Mouse (Mus musculus): Measurements from ENCODE around the gene Prickle4. TPM values are rescaled to one million over a fixed set of nuclear protein-coding genes. Genes with fewer than 3 reads are reported as not detected.
A peak's percentile ranks its signal among the peaks of the same experiment; 100 is the strongest.

Gene Prickle4
- total RNA-seq, 2 experiments from 2014 or later, result 3.8 to 5.6 TPM

DNA sequence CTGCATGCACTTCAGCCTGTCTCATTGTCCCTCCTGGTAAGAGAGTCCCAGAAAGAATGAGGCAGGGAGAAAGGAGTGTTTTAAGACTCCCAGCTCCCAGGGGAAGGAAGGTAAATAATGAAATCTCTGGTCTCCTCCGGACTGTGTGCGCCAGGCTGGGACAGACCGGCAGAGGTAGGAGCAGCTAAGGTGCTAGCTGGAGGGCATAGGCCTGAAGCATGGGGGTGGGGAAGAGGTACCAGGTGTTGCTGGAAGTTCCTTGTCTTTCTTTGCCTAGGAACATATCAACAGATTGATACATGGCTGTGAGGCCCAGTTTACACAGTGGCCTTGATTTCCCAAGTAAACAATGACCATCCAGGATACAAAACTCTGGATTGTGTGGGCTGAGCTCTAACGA is 14.4 kb upstream of the Prickle4 start:
- intact Hi-C loops (cut with DNase I), result no loop called here
- no peak for DNase-seq (ENCODE audit: low spot score)

DNA sequence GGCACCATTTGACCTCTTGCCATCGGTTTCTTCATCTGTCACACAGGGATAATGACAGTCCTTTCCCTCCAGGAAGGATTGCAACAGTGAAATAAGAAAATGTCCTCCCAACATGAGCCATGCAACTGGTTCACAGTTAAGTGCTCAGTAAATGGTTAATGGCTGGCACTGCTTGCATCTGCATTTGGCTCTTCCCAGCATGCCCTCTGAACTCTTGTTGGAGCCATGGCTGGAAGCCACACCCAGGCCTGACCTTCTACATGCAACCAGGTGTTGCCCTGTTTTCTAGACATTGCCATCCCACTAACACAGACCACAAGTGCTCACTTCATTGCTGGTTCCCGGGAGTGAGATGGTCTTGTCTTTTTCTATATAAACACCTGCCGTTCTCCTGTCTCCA is 13.4 kb upstream of the Prickle4 start:
- DNase-seq (ENCODE audit: low spot score), result no peak
- intact Hi-C loops (cut with DNase I), result no loop called here

DNA sequence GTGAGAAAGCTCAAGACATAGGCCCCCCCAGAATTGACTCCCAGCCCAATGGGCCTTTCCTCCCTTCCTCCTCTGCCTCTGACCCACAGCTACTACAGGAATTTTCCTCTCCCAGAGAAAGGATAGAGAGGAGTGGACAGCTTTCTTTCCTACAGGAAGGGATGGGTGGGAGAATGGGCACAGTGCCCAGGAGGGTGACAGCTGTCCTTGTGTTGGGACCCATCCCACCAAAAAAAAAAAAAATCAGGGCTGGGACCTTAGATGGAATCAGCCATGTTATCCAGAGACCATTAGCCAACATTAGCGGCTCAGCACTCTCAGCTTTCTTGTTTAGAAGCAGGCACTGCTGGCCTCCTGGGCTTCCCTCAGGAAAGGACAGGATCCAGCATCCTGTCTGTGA is 11.7 kb upstream of the Prickle4 start:
- intact Hi-C loops (cut with DNase I), result no loop called here
- DNase-seq (ENCODE audit: low spot score), result no peak

DNA sequence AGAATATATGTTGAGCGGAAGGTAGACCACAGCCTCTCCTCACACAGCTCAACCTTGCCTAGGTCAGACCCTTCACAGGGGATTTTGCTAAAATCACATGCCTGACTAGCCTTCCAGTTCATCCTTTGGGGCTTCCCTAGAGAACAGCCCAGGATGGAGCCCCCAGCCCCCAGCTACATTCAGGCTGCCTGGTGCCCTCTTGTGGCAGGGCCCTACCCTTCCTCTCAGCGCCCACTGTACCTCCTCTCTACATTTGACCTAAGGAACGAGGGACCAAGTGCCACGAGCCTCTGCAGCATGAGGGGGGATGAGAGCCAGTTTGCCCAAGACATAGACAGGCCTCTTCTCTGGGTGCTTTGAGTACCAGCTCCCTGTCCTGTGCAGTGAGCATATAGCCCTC is 10.2 kb upstream of the Prickle4 start:
- DNase-seq (ENCODE audit: low spot score), result no peak
- intact Hi-C loops (cut with DNase I), result no loop called here

DNA sequence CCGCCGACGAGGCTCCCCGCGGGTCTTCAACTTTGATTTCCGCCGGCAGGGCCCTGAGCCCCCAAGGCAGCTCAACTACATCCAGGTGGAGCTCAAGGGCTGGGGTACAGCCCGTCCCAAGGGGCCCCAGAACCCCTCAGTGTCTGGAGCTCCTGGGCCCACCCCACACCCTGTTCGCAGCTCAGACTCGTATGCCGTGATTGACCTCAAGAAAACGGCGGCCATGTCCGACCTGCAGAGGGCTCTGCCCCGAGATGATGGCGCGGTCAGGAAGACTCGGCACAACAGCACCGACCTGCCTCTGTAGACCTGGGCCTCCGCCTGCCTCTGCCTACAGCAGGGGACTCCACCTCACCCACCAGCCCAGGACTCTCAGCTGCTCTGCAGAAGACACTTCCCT is 9.0 kb upstream of the Prickle4 start:
- DNase-seq (ENCODE audit: low spot score), result no peak
- intact Hi-C loops (cut with DNase I), result no loop called here

DNA sequence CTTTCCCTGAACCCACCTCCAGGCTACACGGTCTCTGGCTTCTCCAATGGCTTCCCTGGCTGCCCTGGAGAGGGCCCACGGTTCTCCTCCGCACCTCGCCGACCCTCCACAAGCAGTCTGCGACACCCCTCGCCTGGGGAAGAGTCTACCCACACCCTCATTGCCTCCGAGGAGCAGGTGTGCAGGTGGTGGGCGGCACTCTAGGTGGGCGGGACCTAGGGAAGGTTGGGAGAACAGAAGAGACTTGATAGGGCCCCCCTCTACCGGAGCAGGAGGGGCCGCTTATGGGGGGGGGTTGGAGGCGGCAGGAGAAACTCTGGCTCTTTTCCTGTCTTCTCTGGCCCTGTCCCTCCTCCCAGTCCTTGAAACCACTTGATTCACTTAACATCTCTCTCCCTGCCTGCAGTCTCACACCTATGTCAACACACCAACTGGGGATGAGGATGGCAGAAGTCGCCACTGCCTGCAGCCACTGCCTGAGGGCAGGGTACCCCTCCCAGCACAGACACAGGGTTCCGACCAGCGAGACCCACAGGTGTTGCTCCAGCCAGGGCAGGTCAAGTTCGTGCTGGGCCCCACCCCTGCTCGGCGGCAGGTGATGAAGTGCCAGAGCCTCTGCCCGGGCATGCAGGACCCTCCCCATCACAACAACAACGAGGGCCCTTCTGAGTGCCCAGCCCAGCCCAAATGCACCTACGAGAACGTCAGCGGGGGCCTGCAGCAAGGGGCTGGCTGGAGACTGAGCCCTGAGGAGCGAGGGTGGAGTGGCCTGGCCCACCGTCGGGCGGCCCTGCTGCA is 8.2 kb upstream of the Prickle4 start:
- intact Hi-C loops (cut with DNase I), result no loop called here

DNA sequence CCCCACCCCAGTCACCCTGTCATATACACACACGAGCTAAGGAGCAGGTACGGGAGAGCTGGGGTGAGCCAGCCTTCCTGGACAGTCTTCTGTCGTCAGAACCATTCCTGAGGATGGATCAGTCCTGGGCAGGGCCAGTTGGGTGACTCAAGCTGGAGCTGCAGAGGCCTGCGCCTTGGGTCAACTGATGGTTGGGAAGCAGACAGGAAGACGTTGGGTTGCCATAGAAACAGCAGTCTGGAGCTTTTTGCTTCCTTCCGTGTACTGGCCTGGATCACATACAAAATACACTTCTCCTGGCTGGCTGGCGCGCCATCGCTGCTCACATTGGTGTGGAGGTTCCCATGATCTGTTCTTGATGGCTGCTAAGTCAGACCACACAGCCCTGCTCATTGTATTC is 7.3 kb upstream of the Prickle4 start:
- DNase-seq (ENCODE audit: low spot score), result no peak
- intact Hi-C loops (cut with DNase I), result no loop called here

More for the DNA sequence above, 8.2 kb upstream of the Prickle4 start:
- DNase-seq (ENCODE audit: low spot score), result no peak

DNA sequence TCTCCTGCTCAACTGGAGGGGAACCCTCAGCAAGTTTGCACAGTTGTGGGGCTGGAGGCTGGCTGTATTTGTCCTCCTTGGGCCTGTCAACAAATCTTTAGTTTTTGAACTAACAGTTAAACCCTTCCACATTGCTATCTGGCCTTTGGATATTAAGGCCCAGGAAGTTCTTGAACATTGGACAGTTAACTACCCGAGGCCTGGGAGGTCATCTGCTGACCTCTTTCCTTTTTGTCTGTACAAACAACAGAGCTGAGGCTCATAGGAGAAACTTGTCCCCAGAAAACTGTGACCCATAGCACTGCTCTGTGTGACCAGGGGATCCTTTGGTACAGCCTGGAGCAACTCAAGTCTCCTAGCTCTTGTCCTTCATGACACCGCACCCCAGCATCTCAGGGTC is 4.5 kb upstream of the Prickle4 start:
- no peak for DNase-seq (ENCODE audit: low spot score)
- intact Hi-C loops (cut with DNase I), result no loop called here

DNA sequence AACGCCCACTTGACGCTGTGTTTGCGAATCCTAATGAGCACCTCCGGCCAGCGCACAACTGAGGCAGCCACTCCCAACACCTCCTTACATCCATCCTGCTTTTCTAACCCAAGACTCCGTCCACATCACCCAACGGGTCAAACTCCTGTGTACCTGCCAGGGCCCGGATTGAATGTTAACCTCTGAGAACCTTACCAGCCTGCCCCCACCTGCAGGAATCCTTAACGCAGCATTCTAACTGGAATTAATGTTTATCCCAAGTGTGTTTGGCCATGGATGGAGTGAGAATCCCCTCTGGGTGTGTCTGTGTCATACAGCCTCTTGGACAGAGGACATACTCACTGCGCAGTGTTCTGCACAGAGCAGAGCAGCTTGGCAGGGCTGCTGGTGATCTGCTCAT is 3.6 kb upstream of the Prickle4 start:
- intact Hi-C loops (cut with DNase I), result no loop called here
- DNase-seq (ENCODE audit: low spot score), result no peak

DNA sequence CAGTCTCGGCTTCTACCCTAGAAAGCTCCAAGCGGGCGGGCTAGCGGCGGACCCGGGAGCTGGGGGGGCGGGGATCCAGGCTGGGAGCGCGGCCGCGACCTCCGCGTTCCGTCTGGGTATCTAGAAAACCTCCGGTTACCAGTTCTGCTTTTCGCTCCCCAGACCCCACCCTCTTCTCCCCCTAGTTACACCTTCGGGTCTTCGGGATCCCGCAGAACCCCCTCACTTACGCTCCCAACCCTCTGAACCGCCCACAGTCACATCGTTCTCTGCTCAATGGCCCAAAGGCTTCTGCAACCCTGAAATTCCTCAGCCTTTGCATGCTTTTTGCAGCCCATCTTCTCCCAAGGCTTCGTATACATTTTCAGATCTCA is 788 bp upstream of the Prickle4 start:
- intact Hi-C loops (cut with DNase I), result no loop called here
- DNase-seq (ENCODE audit: low spot score), result no peak

DNA sequence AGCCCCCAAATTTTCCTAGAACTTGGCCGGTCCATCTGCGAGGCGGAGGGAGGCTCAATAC is 264 bp downstream of the Prickle4 start, which contains the start of gene Gm21981:
Gene Gm21981 (minus strand): TSS at position 14 of the 61 bp plus-strand sequence.
- intact Hi-C loops (cut with DNase I), result loop anchor here (5.0 kb wide), 1 partner anchor 182 kb away; no protein-coding TSS in a partner anchor

DNA sequence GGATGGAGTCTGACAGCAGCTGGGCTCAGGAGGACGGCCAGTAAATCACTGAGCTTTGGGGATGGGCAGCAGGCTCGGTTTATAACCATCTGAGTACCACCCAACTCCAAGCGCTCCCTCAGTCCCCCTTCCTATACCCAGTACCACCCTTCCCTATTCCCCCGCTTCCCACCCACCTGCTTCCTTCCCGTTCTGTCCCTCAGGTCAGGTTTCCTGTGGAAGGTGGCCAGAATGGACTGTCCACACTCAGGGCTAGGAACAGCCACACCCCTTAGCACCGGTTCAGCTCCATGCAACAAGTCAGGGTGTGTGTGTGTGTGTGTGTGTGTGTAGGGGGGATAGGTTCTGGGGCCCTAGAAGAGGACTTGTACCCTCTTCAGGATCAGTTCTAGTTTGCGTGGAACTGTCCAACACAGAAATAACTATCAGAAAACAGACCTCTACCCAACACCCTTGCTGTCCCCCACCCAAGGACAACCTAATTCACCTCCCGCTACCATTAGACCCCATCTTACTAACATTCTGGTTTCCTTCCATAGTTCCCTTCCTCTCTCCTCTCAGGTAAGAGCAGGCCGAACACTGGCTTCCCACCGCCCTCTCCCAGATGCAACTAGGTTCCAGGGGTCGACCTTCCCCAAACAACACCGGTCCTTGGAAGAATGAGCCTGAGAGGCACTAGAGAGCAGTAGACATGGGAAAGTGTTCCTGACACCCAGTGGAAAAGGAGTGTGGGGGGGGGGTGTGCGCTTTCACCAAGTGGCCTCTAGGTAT is 680 bp downstream of the Prickle4 start:
- DNase-seq (ENCODE audit: low spot score), result peak; percentile 39
- intact Hi-C loops (cut with DNase I), result loop anchor here (5.0 kb wide), 1 partner anchor 182 kb away; no protein-coding TSS in a partner anchor

More for the DNA sequence above, 264 bp downstream of the Prickle4 start, which contains the start of gene Gm21981:
- no peak for DNase-seq (ENCODE audit: low spot score)

DNA sequence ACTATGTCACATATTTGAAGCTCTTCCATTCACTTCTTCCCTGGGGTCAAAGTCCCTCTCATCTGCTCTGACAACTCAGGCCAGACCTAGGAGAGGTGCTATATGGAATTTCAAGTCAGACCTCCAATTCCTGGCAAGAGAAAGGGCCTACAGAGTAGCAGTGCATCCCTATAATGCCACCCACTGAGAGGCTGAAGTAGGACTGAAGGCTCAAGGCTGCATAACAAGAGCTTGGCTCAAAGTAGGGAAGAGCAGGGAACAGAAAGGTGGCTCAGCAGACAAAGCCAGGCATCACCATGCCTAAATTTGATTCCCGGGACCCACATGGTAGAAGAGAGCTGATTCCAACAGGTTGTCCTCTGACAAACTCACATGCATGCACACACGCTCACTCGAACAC is 2.9 kb downstream of the Prickle4 start:
- intact Hi-C loops (cut with DNase I), result loop anchor here (5.0 kb wide), 1 partner anchor 179 kb away; no protein-coding TSS in a partner anchor
- DNase-seq (ENCODE audit: low spot score), result no peak

DNA sequence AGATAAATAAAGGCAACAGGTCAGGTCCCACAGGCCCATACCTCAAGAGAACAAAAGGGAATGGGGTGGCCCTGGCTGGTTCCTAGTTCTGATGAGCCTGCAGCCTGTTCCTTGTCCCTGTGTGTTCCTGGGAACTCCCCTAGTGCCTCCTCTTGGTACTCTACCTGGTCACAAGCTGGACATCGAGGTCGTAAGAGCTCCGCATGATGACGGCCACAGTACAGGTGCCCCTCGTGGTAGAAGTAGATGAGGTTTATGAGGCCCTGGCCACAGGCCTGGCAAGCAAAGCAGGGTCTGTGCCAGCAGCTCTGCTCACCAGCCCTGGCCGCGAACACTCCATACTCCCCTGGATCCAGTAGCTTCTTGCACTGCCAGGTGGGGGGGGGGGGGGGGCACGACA is 4.6 kb downstream of the Prickle4 start:
- intact Hi-C loops (cut with DNase I), result loop anchor here (5.0 to 10.0 kb wide), 2 partner anchors 178 to 285 kb away; partner anchors contain the start of gene Guca1a

DNA sequence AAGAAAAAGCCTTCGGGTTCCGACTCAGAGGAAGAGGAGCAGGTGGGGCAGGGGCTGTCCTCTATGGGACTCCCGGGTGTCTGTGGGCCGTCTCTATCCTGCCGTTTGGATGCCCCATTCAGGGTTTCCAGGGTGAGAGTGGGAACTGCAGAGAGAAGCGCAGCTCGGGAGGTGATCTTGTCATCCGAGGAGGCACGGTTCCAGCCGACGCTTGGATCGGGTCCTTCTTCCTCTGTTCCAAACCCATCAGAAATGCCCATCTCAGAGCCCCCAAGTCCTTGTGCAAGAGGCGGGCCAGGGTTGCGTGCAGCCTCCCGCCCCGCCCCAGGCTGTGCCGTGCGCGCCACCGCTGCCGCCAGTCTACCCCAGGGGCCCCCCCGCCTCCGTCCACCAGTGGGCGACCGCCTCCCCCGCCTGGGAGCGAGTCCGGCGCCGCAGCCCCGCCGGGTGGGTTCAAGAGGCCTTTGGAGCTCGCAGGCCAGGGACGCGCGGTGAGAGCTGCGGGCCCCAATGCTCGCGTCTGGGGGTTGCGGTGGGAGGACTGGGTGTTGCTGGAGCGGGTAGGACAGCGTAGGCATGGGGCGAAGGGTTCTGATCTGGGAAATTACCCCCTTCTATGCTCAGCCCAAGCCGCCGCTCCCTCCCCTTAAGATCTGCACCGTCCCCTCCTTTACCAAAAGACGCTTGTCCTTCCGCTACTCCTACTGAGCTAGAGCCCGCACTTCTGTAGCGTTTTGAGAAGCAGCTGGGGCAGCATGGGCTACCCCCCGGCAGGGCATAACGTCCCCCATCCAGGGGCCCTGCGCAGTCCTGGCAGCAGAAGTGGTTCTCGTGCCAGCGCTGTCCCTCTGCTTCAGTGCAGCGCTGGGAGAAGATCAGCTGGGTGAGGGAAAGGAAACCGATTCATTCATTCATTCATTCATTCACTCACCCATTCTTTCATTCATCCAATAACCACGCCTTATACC is 5.6 kb downstream of the Prickle4 start, which contains the start of gene Frs3:
Gene Frs3 (plus strand): TSS at position 423 of the 968 bp plus-strand sequence.
- intact Hi-C loops (cut with DNase I), result loop anchor here (10.0 kb wide), 1 partner anchor 284 kb away; the partner anchor contains the start of gene Guca1a

More for the DNA sequence above, 4.6 kb downstream of the Prickle4 start:
- DNase-seq (ENCODE audit: low spot score), result no peak

DNA sequence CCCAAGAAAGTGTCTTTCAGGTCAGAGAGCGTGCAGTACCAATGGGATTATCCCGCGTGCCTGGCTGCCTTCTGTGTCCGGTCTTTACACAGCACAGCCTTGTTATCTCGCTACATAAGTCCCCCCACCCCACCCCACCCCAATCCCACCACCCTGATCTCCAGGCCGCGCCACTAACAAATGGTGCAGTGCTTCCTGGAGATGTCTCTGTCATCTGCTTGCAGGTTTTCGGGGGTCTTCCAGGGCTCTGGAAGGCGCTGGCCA is 6.3 kb downstream of the Prickle4 start, which contains the start of gene Tomm6:
Gene Tomm6 (minus strand): TSS at position 43 of the 264 bp plus-strand sequence.
- intact Hi-C loops (cut with DNase I), result loop anchor here (10.0 kb wide), 1 partner anchor 283 kb away; the partner anchor contains the start of gene Guca1a

More for the DNA sequence above, 5.6 kb downstream of the Prickle4 start, which contains the start of gene Frs3:
- DNase-seq (ENCODE audit: low spot score), result peak; percentile 58

DNA sequence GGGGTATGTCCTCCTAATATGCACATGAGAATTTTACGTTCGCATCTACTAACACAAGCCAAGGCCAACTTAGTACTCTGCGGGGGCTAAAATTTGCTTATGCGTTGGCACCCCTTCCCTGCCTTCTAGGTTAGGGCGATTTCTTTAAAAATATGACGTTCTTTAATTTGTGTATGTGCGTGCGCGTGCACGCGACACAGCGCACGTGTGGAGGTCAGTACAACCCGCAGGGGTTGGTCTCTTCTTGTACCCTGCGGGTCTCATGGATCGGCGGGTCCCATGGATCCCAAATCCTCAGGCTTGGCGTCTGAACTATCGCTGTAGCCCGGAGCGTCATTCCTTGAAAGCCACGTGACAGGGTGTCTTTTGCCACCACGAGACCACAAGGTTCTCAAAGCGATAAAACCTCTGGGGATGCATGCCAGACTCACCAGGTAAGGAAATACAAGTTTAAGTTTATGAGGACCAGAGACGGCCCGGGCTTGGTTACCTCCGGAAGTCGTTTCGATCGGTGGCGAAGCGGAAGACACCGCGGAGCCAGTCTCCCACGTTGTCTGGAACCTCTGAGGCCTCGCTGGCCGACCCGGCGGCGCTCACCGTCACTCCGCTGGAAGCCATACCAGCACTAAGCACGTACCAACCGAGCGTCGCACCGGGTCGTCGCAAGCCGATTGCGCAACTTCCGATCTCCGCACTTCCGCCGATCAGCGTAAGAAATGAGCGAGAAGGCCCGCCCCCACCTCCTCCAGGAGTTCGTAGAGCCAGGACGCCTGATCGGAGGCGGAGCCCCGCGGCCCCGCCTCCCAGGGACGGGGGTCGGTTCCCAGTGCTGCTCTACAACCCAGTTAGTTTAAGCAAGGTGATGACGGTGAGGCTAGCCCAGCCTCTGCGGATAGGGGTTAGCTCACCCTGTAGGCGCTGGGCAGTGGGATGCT is 6.9 kb downstream of the Prickle4 start:
- intact Hi-C loops (cut with DNase I), result loop anchor here (10.0 kb wide), 1 partner anchor 283 kb away; the partner anchor contains the start of gene Guca1a

More for the DNA sequence above, 6.3 kb downstream of the Prickle4 start, which contains the start of gene Tomm6:
- no peak for DNase-seq (ENCODE audit: low spot score)

DNA sequence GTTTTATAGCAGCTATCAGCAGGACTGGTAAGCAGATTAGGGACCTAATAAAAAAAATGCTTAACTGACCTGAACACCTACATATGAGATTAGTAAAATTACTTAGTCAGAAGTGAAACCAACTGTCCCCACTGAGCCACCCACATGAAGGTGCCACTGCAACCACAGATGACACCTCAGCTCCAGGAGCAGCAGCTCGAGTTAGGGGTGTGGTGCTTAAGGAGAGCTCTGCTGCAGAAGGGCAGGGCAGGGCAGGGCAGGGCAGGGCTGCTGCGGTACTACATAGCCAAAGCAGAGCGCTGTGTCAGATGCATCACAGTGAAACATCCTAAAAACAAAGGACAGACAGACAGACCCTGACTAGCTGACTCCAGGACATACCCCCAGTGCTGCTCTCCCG is 11.7 kb downstream of the Prickle4 start:
- intact Hi-C loops (cut with DNase I), result loop anchor here (10.0 kb wide), 1 partner anchor 278 kb away; the partner anchor contains the start of gene Guca1a
- no peak for DNase-seq (ENCODE audit: low spot score)

More for the DNA sequence above, 6.9 kb downstream of the Prickle4 start:
- DNase-seq (ENCODE audit: low spot score), result peak; percentile 89

DNA sequence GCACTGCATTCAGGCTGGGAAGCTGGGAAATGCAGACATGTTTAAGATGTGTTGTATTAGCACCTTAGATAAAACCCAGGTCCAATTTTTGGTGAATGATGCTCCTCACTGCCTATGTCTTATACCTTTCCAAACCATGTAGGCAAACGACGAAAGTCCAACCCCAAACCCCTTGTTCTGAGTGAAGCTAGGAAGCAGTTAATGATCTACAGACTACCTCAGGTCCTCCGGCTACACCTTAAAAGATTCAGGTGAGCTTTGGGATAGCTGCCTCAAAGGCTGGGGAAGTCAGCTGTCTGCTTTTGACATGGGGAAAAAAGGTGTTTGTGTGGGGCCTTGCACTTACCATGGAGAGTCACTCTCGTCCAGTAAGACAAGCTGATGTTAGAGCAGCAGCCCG is 15.8 kb downstream of the Prickle4 start:
- intact Hi-C loops (cut with DNase I), result loop anchor here (5.0 to 10.0 kb wide), 4 partner anchors 46 to 304 kb away; partner anchors contain the start of genes Bysl, Gm20517, Med20 and Usp49
- no peak for DNase-seq (ENCODE audit: low spot score)

Measured in heart, postnatal 25 days (tissue).